8 mouse cellular contexts compared by ENCODE assay signal in genomic region chrX:98150393-98151119, GRCm38 (mm10). TPM values are rescaled to one million over a fixed set of nuclear protein-coding genes. Genes with fewer than 3 reads are reported as not detected.
DNase-seq lines count a peak whose midpoint lies in the region; ATAC-seq and TF ChIP-seq lines count a peak whose summit lies in the region.

No protein-coding gene starts in this region.

- no peaks in the 10 kb centered on the region for H3K9me3 ChIP-seq in ES-E14 (ENCODE audit: control insufficient read depth, insufficient read depth, low read depth, low read length)
- H3K9me3 ChIP-seq in hindbrain, embryonic 15.5 days: no peaks in the 10 kb centered on the region

- H3K36me3 ChIP-seq in ES-E14 (ENCODE audit: control insufficient read depth, insufficient read depth, low read length, poor library complexity, severe bottlenecking): no peaks in the 10 kb centered on the region
- no peaks in the 10 kb centered on the region for H3K36me3 ChIP-seq in hindbrain, embryonic 15.5 days

- TF ChIP-seq POLR2A in embryonic fibroblast, embryonic 13.5 days (IDR thresholded peaks at IDR 0.05; ENCODE audit: low read depth, low read length): no peak

- no peaks in the 10 kb centered on the region for H3K4me1 ChIP-seq in ES-E14 (ENCODE audit: control insufficient read depth in 2 of 2, insufficient read depth in 2 of 2, low read length in 2 of 2, poor library complexity in 1 of 2)
- no peaks in the 10 kb centered on the region for H3K4me1 ChIP-seq in embryonic fibroblast, embryonic 13.5 days (ENCODE audit: control insufficient read depth, insufficient read depth, low read length)
- 0 out of 2 replicates have a peak, but pooled peaks cover 15% of the 10 kb centered on the region for H3K4me1 ChIP-seq in hindbrain, embryonic 15.5 days (replicated peaks)

- in situ Hi-C loops in ES-E14 (cut with MboI; ENCODE audit: low sequenced_read_pairs in 2 of 2, unreplicated experiment in 2 of 2): no loop called here

- H3K27me3 ChIP-seq in hindbrain, embryonic 15.5 days: peaks cover 28% of the 10 kb centered on the region

- no peak overlapping the region for H3K9ac ChIP-seq in ES-E14 (ENCODE audit: insufficient read depth, low read depth, low read length, poor library complexity, severe bottlenecking)
- H3K9ac ChIP-seq in hindbrain, embryonic 15.5 days: no peak overlapping the region

- ATAC-seq in hindbrain, embryonic 15.5 days (ENCODE audit: low FRiP score, low read depth): peak; percentile 42
- peak; percentile 15; the same call in 1 of the 2 replicates for ATAC-seq in megakaryocyte progenitor cell, adult 5-6 weeks (replicated peaks; ENCODE audit: poor library complexity)

- peak overlapping the region; percentile 79 for H3K4me2 ChIP-seq in hindbrain, embryonic 15.5 days

- WGBS in hindbrain, embryonic 15.5 days: 16% methylated on average over 32 of the region's 33 CpGs

- H3K4me3 ChIP-seq in layer of hippocampus, adult 2 months: peak overlapping the region; percentile 57
- H3K4me3 ChIP-seq in ES-E14 (ENCODE audit: insufficient read depth in 1 of 2, low read depth in 1 of 2, low read length in 2 of 2, poor library complexity in 1 of 2, severe bottlenecking in 1 of 2): peak overlapping the region; percentile 28 to 40; a peak in 3 of 4 replicates
- H3K4me3 ChIP-seq in embryonic fibroblast, embryonic 13.5 days (ENCODE audit: insufficient read depth, low read length): peak overlapping the region; percentile 50
- H3K4me3 ChIP-seq in hindbrain, embryonic 15.5 days: peak overlapping the region; percentile 45

- no peak for TF ChIP-seq CTCF in layer of hippocampus, adult 2 months (conservative IDR thresholded peaks at IDR 0.05)
- no peak for TF ChIP-seq CTCF in embryonic fibroblast, embryonic 13.5 days (IDR thresholded peaks at IDR 0.05; ENCODE audit: borderline replicate concordance, insufficient read depth, low read length)

- DNase-seq in layer of hippocampus, adult 2 months (ENCODE audit: low spot score in 2 of 2): no peak
- DNase-seq in layer of hippocampus, postnatal 25 days (ENCODE audit: extremely low spot score in 1 of 2, low spot score in 1 of 2): no peak
- DNase-seq in ES-E14 (ENCODE audit: low read depth, low spot score) (peak; percentile 3), adipocyte (ENCODE audit: low spot score) (no peak)
- no peak for DNase-seq in c-Kit-positive CD71-positive TER-119-positive erythroid progenitor cells, embryonic 14.5 days (ENCODE audit: low spot score)

- peak overlapping the region; percentile 79; the same call in 1 of the 2 replicates for H3K27ac ChIP-seq in layer of hippocampus, adult 2 months
- H3K27ac ChIP-seq in ES-E14 (ENCODE audit: insufficient read depth, low read depth, low read length, poor library complexity, severe bottlenecking): no peak overlapping the region
- no peak overlapping the region for H3K27ac ChIP-seq in embryonic fibroblast, embryonic 13.5 days (ENCODE audit: insufficient read depth, low read length)
- H3K27ac ChIP-seq in hindbrain, embryonic 15.5 days (replicated peaks): no peak overlapping the region

TF ChIP-seq in ES-E14, 5 proteins besides CTCF, POLR2A, EP300 and RAD21:
- TF ChIP-seq ZC3H11A (IDR thresholded peaks at IDR 0.05; ENCODE audit: borderline replicate concordance, low read depth, low read length): no peak
- no peak for TF ChIP-seq ZNF384 (IDR thresholded peaks at IDR 0.05; ENCODE audit: low read depth, low read length)
- no peak for TF ChIP-seq CHD2 (IDR thresholded peaks at IDR 0.05; ENCODE audit: low read depth, low read length)
- TF ChIP-seq MAFK (IDR thresholded peaks at IDR 0.05; ENCODE audit: insufficient read depth, low read depth, low read length): no peak
- TF ChIP-seq HCFC1 (IDR thresholded peaks at IDR 0.05; ENCODE audit: borderline replicate concordance, insufficient read depth, low read length): no peak
TF ChIP-seq in ES-E14: peak in this region for 0.

RNA-seq across cellular contexts. Expression of gene Ar, which starts 2.0 kb away (rescaled TPM):
- 10 to 100 TPM; 14.5 to 16.5 TPM for total RNA-seq in layer of hippocampus, adult 2 months (2021)
- 10 to 100 TPM; 11.3 to 13.4 TPM for total RNA-seq in layer of hippocampus, postnatal 25 days (2021)
- total RNA-seq in ES-E14 (2012; rRNA removed): 0.16 and 0.27 TPM in 2 replicates
- 4.1 and 4.7 TPM in 2 replicates for polyA plus RNA-seq in embryonic fibroblast, embryonic 13.5 days (2011; ENCODE audit: insufficient read length, low read depth, missing spikeins)
- 0.08 and 0.09 TPM in 2 replicates for polyA plus RNA-seq in hindbrain, embryonic 15.5 days (2015; fragmentation: Nextera tagmentation; extraction: Ambion mirVana)
- total RNA-seq in megakaryocyte progenitor cell, adult 5-6 weeks (2015): 0.05 TPM in 1 of 2 replicates, not detected in the other
- not detected in 2 replicates for total RNA-seq in megakaryocyte progenitor cell, adult 5-6 weeks (2017)
